Mouse (Mus musculus) stomach, postnatal 0 days (tissue): ENCODE data around the gene Acsl3.

Experiments used
- CTCF ChIP-seq: IDR thresholded peaks from 2 replicates; pipeline ENCODE4 v1.5.1; 2016; ENCODE audit warnings: antibody characterized with exemption, low read depth, mild to moderate bottlenecking, moderate library complexity
- EP300 ChIP-seq: optimal IDR thresholded peaks from 2 replicates; pipeline ENCODE3; 2016; ENCODE audit warnings: antibody characterized with exemption

GRCm38 (mm10) chr1:78664326-78664725 lies 6.7 kb downstream of the Acsl3 start:
- TF ChIP-seq CTCF (no peak), EP300 (no peak)
